Mouse (Mus musculus): ENCODE measurements at regions not wholly inside any gene's neighbourhood (a gene's known extent, or its start where the extent isn't known, plus 50 kb on each side); places are given as distances from the start of the nearest gene placed in this dataset.

DNA sequence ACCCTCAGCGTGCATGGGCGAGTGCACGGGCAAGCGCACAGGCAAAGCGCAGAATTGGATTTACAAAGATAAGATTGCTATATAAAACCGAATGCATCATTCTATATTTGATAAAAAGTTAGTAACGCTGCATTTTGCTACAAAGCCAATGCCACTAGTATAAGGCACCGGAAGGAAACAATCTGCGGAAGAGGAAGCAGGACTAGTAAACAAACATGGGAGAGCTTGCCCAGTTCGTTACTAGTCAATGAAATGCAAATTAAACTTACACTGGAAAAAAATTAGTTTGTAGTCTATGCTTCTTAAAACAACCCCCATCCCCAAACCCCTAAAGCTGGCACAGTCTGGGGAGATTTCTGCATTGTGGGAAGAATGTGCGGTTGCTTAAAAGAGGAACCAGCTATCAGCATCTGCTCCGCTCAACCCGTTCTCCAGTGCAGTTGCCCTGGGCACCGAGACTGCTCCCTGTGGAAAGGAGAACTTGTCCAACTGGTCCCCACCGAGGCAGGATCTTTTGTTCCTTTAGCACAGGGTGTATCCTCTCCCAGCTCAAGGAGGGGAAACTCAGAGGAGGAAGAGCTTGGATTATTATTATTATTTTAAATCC lies 389.6 kb upstream of the Adgrl2 start:
- H3K4me1 ChIP-seq (ENCODE audit: control insufficient read depth, insufficient read depth, low read length): peaks cover 2% of the 10 kb centered on the region
- no peak overlapping the region for H3K9ac ChIP-seq (ENCODE audit: low read depth, poor library complexity, severe bottlenecking)
- H3K4me3 ChIP-seq (ENCODE audit: low read depth, low read length): no peak overlapping the region
- no peaks in the 10 kb centered on the region for H3K27me3 ChIP-seq (ENCODE audit: control insufficient read depth, insufficient read depth, low read length, poor library complexity, severe bottlenecking)
- no peak overlapping the region for H3K27ac ChIP-seq (ENCODE audit: insufficient read depth, low read length)
- H3K9me3 ChIP-seq (replicated peaks; ENCODE audit: control insufficient read depth, insufficient read depth, low read length, poor library complexity, severe bottlenecking): no peaks in the 10 kb centered on the region
- no peaks in the 10 kb centered on the region for H3K36me3 ChIP-seq (ENCODE audit: control insufficient read depth, insufficient read depth, low read length, poor library complexity, severe bottlenecking)
- TF ChIP-seq EP300 (IDR thresholded peaks at IDR 0.05; ENCODE audit: insufficient read depth, low read depth, low read length): no peak
- TF ChIP-seq CTCF (IDR thresholded peaks at IDR 0.05; ENCODE audit: low read depth, low read length): no peak
- no peak for TF ChIP-seq POLR2A (IDR thresholded peaks at IDR 0.05; ENCODE audit: insufficient read depth, low read length)

- no peak for TF ChIP-seq POLR2A (IDR thresholded peaks at IDR 0.05; ENCODE audit: insufficient read depth, low read length)
- no peak for TF ChIP-seq EP300 (IDR thresholded peaks at IDR 0.05; ENCODE audit: insufficient read depth, low read depth, low read length)
- no peak for TF ChIP-seq CTCF (IDR thresholded peaks at IDR 0.05; ENCODE audit: low read depth, low read length)
- Histone ChIP-seq H3K27ac (ENCODE audit: insufficient read depth, low read length) (no peak overlapping the region), H3K27me3 (ENCODE audit: control insufficient read depth, insufficient read depth, low read length, poor library complexity, severe bottlenecking) (no peaks in the 10 kb centered on the region)
These were observed 389.0 kb upstream of the Adgrl2 start for GRCm38 (mm10) chr3:149379249-149379865.

DNA sequence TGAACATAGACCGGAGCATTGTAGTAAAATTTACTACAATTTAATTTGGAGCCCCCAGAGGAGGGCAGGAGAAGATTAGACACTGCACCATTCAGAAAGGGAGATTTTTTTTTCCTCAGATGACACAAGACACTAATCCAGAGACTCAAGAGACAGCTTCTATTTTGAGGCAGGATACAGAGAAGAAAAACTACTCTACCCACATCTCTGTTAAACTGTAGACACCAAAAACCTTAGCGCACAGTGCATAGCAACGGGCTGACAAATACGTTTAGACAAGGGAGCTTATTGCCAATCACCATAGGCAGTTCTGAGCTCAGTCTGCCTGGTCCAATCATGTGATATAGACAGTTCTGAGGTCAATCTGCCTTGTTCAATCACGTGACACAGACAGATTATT lies 381.1 kb upstream of the Adgrl2 start:
- H3K4me1 ChIP-seq (ENCODE audit: control insufficient read depth, insufficient read depth, low read length): no peaks in the 10 kb centered on the region
- no peak for TF ChIP-seq CTCF (IDR thresholded peaks at IDR 0.05; ENCODE audit: low read depth, low read length)
- TF ChIP-seq EP300 (IDR thresholded peaks at IDR 0.05; ENCODE audit: insufficient read depth, low read depth, low read length): no peak
- no peak for TF ChIP-seq POLR2A (IDR thresholded peaks at IDR 0.05; ENCODE audit: insufficient read depth, low read length)
- no peak overlapping the region for H3K27ac ChIP-seq (ENCODE audit: insufficient read depth, low read length)
- no peak overlapping the region for H3K9ac ChIP-seq (ENCODE audit: low read depth, poor library complexity, severe bottlenecking)
- H3K9me3 ChIP-seq (replicated peaks; ENCODE audit: control insufficient read depth, insufficient read depth, low read length, poor library complexity, severe bottlenecking): no peaks in the 10 kb centered on the region
- no peaks in the 10 kb centered on the region for H3K36me3 ChIP-seq (ENCODE audit: control insufficient read depth, insufficient read depth, low read length, poor library complexity, severe bottlenecking)
- no peak overlapping the region for H3K4me3 ChIP-seq (ENCODE audit: low read depth, low read length)
- H3K27me3 ChIP-seq (ENCODE audit: control insufficient read depth, insufficient read depth, low read length, poor library complexity, severe bottlenecking): no peaks in the 10 kb centered on the region

More at GRCm38 (mm10) chr3:149379249-149379865, 389.0 kb upstream of the Adgrl2 start:
- Histone ChIP-seq H3K36me3 (ENCODE audit: control insufficient read depth, insufficient read depth, low read length, poor library complexity, severe bottlenecking) (no peaks in the 10 kb centered on the region), H3K9ac (ENCODE audit: low read depth, poor library complexity, severe bottlenecking) (no peak overlapping the region), H3K9me3 (replicated peaks; ENCODE audit: control insufficient read depth, insufficient read depth, low read length, poor library complexity, severe bottlenecking) (no peaks in the 10 kb centered on the region), H3K4me3 (ENCODE audit: low read depth, low read length) (no peak overlapping the region), H3K4me1 (ENCODE audit: control insufficient read depth, insufficient read depth, low read length) (peaks cover 2% of the 10 kb centered on the region)

- H3K9ac ChIP-seq (ENCODE audit: low read depth, poor library complexity, severe bottlenecking): no peak overlapping the region
- no peak for TF ChIP-seq CTCF (IDR thresholded peaks at IDR 0.05; ENCODE audit: low read depth, low read length)
- no peak for TF ChIP-seq POLR2A (IDR thresholded peaks at IDR 0.05; ENCODE audit: insufficient read depth, low read length)
- no peak for TF ChIP-seq EP300 (IDR thresholded peaks at IDR 0.05; ENCODE audit: insufficient read depth, low read depth, low read length)
- H3K36me3 ChIP-seq (ENCODE audit: control insufficient read depth, insufficient read depth, low read length, poor library complexity, severe bottlenecking): no peaks in the 10 kb centered on the region
- no peak overlapping the region for H3K4me3 ChIP-seq (ENCODE audit: low read depth, low read length)
- no peaks in the 10 kb centered on the region for H3K27me3 ChIP-seq (ENCODE audit: control insufficient read depth, insufficient read depth, low read length, poor library complexity, severe bottlenecking)
- H3K9me3 ChIP-seq (replicated peaks; ENCODE audit: control insufficient read depth, insufficient read depth, low read length, poor library complexity, severe bottlenecking): no peaks in the 10 kb centered on the region
- no peak overlapping the region for H3K27ac ChIP-seq (ENCODE audit: insufficient read depth, low read length)
- H3K4me1 ChIP-seq (ENCODE audit: control insufficient read depth, insufficient read depth, low read length): no peaks in the 10 kb centered on the region
These were observed 380.3 kb upstream of the Adgrl2 start for GRCm38 (mm10) chr3:149370517-149371227.

DNA sequence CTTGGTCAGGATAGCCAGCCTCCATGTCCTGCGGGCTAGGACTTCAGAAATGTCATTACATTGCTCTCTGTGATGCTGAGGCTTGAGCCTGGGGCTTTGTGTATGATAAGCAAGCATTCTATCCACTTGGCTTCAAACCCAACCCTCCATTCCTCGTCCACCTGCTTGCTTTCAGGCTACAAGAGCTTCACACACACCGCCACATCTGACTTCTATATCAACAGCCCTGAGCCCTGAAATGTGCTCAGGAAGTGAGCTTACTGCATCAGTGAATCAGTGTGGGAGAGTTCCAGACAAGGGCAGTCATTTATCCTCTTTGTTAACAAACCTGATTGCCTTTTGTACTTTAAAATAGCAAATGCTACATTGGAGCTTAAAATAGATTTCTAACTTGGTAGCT lies 377.5 kb upstream of the Adgrl2 start:
- no peaks in the 10 kb centered on the region for H3K36me3 ChIP-seq (ENCODE audit: control insufficient read depth, insufficient read depth, low read length, poor library complexity, severe bottlenecking)
- H3K4me1 ChIP-seq (ENCODE audit: control insufficient read depth, insufficient read depth, low read length): no peaks in the 10 kb centered on the region
- H3K27ac ChIP-seq (ENCODE audit: insufficient read depth, low read length): no peak overlapping the region
- no peaks in the 10 kb centered on the region for H3K27me3 ChIP-seq (ENCODE audit: control insufficient read depth, insufficient read depth, low read length, poor library complexity, severe bottlenecking)
- no peak overlapping the region for H3K9ac ChIP-seq (ENCODE audit: low read depth, poor library complexity, severe bottlenecking)
- TF ChIP-seq EP300 (IDR thresholded peaks at IDR 0.05; ENCODE audit: insufficient read depth, low read depth, low read length) (no peak), POLR2A (IDR thresholded peaks at IDR 0.05; ENCODE audit: insufficient read depth, low read length) (no peak), CTCF (IDR thresholded peaks at IDR 0.05; ENCODE audit: low read depth, low read length) (no peak)
- no peaks in the 10 kb centered on the region for H3K9me3 ChIP-seq (replicated peaks; ENCODE audit: control insufficient read depth, insufficient read depth, low read length, poor library complexity, severe bottlenecking)
- H3K4me3 ChIP-seq (ENCODE audit: low read depth, low read length): no peak overlapping the region

- TF ChIP-seq EP300 (IDR thresholded peaks at IDR 0.05; ENCODE audit: insufficient read depth, low read depth, low read length) (no peak), POLR2A (IDR thresholded peaks at IDR 0.05; ENCODE audit: insufficient read depth, low read length) (no peak), CTCF (IDR thresholded peaks at IDR 0.05; ENCODE audit: low read depth, low read length) (no peak)
- no peaks in the 10 kb centered on the region for H3K36me3 ChIP-seq (ENCODE audit: control insufficient read depth, insufficient read depth, low read length, poor library complexity, severe bottlenecking)
- H3K9me3 ChIP-seq (replicated peaks; ENCODE audit: control insufficient read depth, insufficient read depth, low read length, poor library complexity, severe bottlenecking): no peaks in the 10 kb centered on the region
- no peaks in the 10 kb centered on the region; the same call in 1 of the 2 replicates for H3K27me3 ChIP-seq (ENCODE audit: control insufficient read depth, insufficient read depth, low read length, poor library complexity, severe bottlenecking)
- no peak overlapping the region for H3K9ac ChIP-seq (ENCODE audit: low read depth, poor library complexity, severe bottlenecking)
- H3K4me1 ChIP-seq (ENCODE audit: control insufficient read depth, insufficient read depth, low read length): no peaks in the 10 kb centered on the region
- no peak overlapping the region for H3K27ac ChIP-seq (ENCODE audit: insufficient read depth, low read length)
- no peak overlapping the region for H3K4me3 ChIP-seq (ENCODE audit: low read depth, low read length)
These were observed 369.8 kb upstream of the Adgrl2 start for GRCm38 (mm10) chr3:149360164-149360563.
